Mouse (Mus musculus) heart, adult 10 weeks (tissue): Measurements from ENCODE around the gene Izumo2. TPM values are rescaled to one million over a fixed set of nuclear protein-coding genes. Genes with fewer than 3 reads are reported as not detected.

Experiments
- polyA plus RNA-seq: library from polyadenylated mRNA; stranded (reverse); fragments of 350-450 nt; fragmentation: Illumina TruSeq; extraction: RNeasy Lipid Tissue Mini Kit (QIAGEN cat#74804); gene quantifications from one replicate; pipeline ENCODE4 v1.2.3, GENCODE M21; 2014; ENCODE audit warnings: low read depth, low replicate concordance

Izumo2 gene
- polyA plus RNA-seq, result not detected

DNA sequence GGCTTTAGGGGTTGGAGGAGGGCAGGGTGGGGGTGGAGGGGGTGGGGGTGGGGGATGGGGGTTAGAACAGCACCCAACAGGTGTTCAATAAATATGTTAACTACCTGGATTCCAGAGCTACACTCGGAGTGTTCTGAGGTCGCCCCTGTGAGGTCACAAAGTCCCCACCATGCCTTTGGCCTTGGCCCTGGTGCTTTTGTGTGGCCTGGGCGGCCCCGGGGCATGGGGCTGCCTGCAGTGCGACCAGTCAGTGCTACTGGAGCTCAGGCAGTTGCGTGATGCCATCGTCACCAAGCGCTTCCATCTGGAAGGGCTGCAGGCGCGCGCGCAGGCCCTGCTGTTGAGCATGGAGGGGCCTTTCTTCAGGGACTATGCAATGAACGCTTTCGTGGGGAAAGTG, at the start of gene Izumo2:
Izumo2 (plus strand) TSS at position 169 of the 400 bp plus-strand sequence.

DNA sequence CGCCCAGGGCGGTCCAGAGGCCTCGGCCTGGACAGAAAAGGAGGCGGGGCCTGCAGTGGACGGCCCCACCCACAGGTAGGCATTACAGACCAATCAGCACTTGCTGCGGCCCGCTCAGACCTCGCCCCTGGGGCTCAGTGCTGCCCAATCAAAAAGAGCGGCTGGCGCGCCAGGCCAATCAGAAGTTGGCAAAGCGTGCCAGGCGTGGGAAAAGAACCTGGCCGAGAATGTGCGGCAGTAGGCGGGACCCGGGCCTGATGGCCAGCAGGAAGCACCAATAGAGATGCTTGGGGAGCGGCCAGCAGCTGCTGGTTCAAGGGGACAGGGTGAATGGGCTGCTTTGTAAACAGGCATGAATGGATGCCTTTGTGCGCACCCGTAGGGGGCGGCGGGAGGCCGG, 37.7 kb upstream of the Izumo2 start, which contains the start of gene Myh14:
Myh14 (minus strand) TSS at position 41 of the 400 bp plus-strand sequence.

DNA sequence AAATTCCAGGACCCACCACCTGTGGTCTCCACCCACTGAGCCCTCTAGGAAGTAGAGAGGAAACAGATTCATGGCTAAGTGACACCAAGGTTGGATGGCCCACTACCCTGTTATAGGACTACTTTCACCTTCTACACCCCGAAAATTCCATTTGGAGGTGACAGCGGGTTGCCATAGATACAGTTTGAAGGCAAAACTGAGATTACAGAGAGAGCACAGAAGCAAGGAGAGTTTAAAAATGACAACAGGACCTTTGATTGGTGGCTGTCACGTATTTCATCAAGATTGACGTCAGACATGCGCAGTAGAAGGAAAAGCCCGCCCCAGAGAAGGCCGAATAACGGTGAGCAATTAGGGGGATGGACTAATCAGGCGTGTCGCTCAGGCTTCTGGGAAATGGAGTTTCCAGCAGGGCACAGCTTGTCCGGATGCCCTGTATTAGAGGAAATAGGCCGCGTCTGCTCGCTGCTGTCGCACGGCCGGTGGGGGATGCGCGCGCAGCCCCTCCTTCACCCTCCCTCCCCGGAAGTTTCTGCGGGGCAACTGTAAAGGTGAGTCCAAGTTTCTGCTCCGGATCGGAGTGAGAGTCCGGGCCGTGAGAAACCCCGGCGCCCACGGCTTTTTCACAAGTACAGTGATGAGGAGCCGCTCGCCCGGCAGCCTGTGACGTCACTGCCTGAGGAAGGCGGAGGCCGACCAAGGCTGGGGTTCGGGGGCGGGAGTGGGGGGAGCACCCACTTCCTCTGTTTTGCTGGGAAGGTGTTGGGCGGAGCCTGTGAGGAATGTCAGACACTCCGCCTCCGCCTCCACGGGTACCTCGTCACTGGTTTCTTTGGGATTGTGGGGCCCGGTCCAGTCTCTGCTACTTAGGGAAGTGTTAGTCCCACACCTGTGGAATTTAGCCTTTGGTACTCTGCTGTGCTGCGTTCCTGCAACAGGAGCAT, 39.8 kb downstream of the Izumo2 start, which contains the start of gene Vrk3:
Vrk3 (plus strand) TSS at position 313 of the 944 bp plus-strand sequence.

DNA sequence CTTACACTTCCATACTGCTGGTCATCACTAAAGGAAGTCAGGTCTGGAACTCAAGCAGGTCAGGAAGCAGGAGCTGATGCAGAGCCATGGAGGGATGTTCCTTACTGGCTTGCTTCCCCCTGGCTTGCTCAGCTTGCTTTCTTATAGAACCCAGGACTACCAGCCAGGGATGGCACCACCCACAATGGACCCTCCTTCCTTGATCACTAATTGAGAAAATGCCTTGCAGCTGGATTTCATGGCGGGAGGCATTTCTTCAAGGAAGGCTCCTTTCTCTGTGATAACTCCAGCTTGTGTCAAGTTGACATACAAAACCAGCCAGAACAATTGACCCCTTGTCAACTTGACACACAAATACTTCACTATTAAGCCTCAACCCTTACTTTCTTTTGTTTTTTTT, 42.4 kb downstream of the Izumo2 start, which contains the start of gene Zfp473:
Zfp473 (minus strand) TSS at position 101 of the 400 bp plus-strand sequence.

Other genes starting within 250 kb of the Izumo2 start
- 0.73 TPM for gene Aspdh, start 243.4 kb upstream of the Izumo2 start, polyA plus RNA-seq
- gene Josd2, start 240.8 kb upstream of the Izumo2 start, polyA plus RNA-seq, result 151 TPM
- 83.3 TPM for gene Emc10, start 212.2 kb upstream of the Izumo2 start, polyA plus RNA-seq
- gene Fam71e1, start 212.2 kb upstream of the Izumo2 start, polyA plus RNA-seq, result 2.0 TPM
- gene Mybpc2, start 184.1 kb upstream of the Izumo2 start, polyA plus RNA-seq, result 13.4 TPM
- gene Spib, start 176.7 kb upstream of the Izumo2 start, polyA plus RNA-seq, result 0.31 TPM
- 8.1 TPM for gene Pold1, start 159.9 kb upstream of the Izumo2 start, polyA plus RNA-seq
- gene Nr1h2, start 154.8 kb upstream of the Izumo2 start, polyA plus RNA-seq, result 66.6 TPM
- 0.68 TPM for gene Napsa, start 136.4 kb upstream of the Izumo2 start, polyA plus RNA-seq
- 2.5 TPM for gene Kcnc3, start 118.1 kb upstream of the Izumo2 start, polyA plus RNA-seq
- gene Myh14, start 37.9 kb upstream of the Izumo2 start, polyA plus RNA-seq, result 60.7 TPM
- gene Vrk3, start 39.7 kb downstream of the Izumo2 start, polyA plus RNA-seq, result 27.0 TPM
- not detected for gene Zfp473, start 42.3 kb downstream of the Izumo2 start, polyA plus RNA-seq
- gene Nup62, start 107.3 kb downstream of the Izumo2 start, polyA plus RNA-seq, result 26.2 TPM
- gene Il4i1, start 107.6 kb downstream of the Izumo2 start, polyA plus RNA-seq, result 0.26 TPM
- 50.1 TPM for gene Atf5, start 107.9 kb downstream of the Izumo2 start, polyA plus RNA-seq
- 55.0 TPM for gene Akt1s1, start 140.2 kb downstream of the Izumo2 start, polyA plus RNA-seq
- gene Tbc1d17, start 140.3 kb downstream of the Izumo2 start, polyA plus RNA-seq, result 44.5 TPM
- 19.7 TPM for gene Pnkp, start 148.4 kb downstream of the Izumo2 start, polyA plus RNA-seq
- gene Ptov1, start 161.0 kb downstream of the Izumo2 start, polyA plus RNA-seq, result 169 TPM
- gene Med25, start 184.0 kb downstream of the Izumo2 start, polyA plus RNA-seq, result 74.0 TPM
- 21.4 TPM for gene Fuz, start 187.3 kb downstream of the Izumo2 start, polyA plus RNA-seq
- gene Ap2a1, start 220.8 kb downstream of the Izumo2 start, polyA plus RNA-seq, result 41.3 TPM
- gene Tsks, start 234.5 kb downstream of the Izumo2 start, polyA plus RNA-seq, result not detected